Mouse (Mus musculus) forebrain, embryonic 13.5 days (tissue): ENCODE measurements at regions not wholly inside any gene's neighbourhood (a gene's known extent, or its start where the extent isn't known, plus 50 kb on each side); places are given as distances from the start of the nearest gene placed in this dataset.

Experiments used
- ATAC-seq: fragments of 200-750 bp; cut with Nextera tagmentation; 2 replicates; pipeline ENCODE4 v1.8.0; 2017
- H3K27ac ChIP-seq: fragments of 300-500 bp; sonication (generic); 2 replicates; pipeline ENCODE4 v1.5.1; 2015; ENCODE audit warnings: inconsistent platforms, mild to moderate bottlenecking, moderate library complexity
- H3K27me3 ChIP-seq: fragments of 300-500 bp; sonication (generic); 2 replicates; pipeline ENCODE4 v1.6.1; 2015; ENCODE audit warnings: mild to moderate bottlenecking, inconsistent platforms
- H3K36me3 ChIP-seq: fragments of 300-500 bp; sonication (generic); 2 replicates; pipeline ENCODE4 v1.6.1; 2015; ENCODE audit warnings: mild to moderate bottlenecking, inconsistent platforms; ENCODE audit not compliant: poor library complexity, severe bottlenecking
- H3K4me1 ChIP-seq: fragments of 300-500 bp; sonication (generic); 2 replicates; pipeline ENCODE4 v1.6.1; 2015; ENCODE audit warnings: inconsistent platforms
- H3K4me2 ChIP-seq: fragments of 300-500 bp; sonication (generic); 2 replicates; pipeline ENCODE4 v1.6.1; 2015; ENCODE audit warnings: inconsistent platforms, mild to moderate bottlenecking, moderate library complexity
- H3K4me3 ChIP-seq: fragments of 300-500 bp; sonication (generic); 2 replicates; pipeline ENCODE4 v1.5.1; 2015; ENCODE audit warnings: mild to moderate bottlenecking, inconsistent platforms
- H3K9ac ChIP-seq: fragments of 300-500 bp; sonication (generic); 2 replicates; pipeline ENCODE4 v1.6.1; 2015; ENCODE audit warnings: mild to moderate bottlenecking, inconsistent platforms
- H3K9me3 ChIP-seq: fragments of 300-500 bp; sonication (generic); replicated peaks from 2 replicates; pipeline ENCODE4 v1.6.1; 2016; ENCODE audit warnings: inconsistent platforms
- WGBS: fragments of 180-500 bp; shearing (Covaris S2); methylation state at CpG from one replicate; pipeline ENCODE4 v1.1.7; 2015; 5-methylcytosine and 5-hydroxymethylcytosine counted together

DNA sequence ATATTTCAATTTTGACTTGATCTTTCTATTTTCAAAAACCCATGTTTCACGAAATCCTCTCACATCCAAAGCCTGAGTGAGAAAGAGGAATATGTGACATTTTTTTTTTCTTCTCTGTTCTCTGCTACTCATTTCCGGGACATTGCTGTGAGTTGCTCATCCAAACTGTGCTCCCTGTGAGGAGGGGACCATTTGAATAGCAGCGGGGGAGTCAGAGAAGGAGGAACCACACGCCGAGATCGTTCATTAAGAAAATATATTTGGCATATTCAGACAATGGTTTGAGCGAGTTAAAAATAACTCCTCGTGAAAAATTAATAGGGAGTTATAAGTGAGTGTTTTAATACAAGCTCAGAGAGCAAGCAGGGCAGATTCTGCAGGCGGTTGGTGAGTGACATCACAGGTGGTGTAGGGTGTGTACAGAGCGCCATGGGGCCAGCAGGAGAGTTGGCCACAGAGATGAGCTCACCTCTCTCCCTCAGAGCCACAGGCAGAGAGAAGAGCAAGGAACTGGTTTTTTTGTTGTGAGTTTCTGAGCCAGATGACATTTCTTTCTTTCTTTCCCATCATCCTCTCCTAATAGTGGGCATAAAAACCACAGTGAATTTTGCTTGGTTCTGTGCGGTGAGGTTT is 54.4 kb upstream of the Calcoco1 start:
- Histone ChIP-seq H3K36me3 (no peaks in the 10 kb centered on the region), H3K4me3 (no peak overlapping the region), H3K27me3 (peaks cover 12% of the 10 kb centered on the region), H3K4me2 (no peak overlapping the region), H3K27ac (no peak overlapping the region), H3K4me1 (no peaks in the 10 kb centered on the region), H3K9me3 (no peaks in the 10 kb centered on the region), H3K9ac (no peak overlapping the region)
- ATAC-seq, result no peak
- 51% methylated on average over 11 of the region's 11 CpGs for WGBS

- Histone ChIP-seq H3K4me1 (0 out of 2 replicates have a peak, but pooled peaks cover 2% of the 10 kb centered on the region), H3K36me3 (no peaks in the 10 kb centered on the region), H3K4me2 (no peak overlapping the region), H3K4me3 (no peak overlapping the region), H3K9ac (no peak overlapping the region), H3K9me3 (no peaks in the 10 kb centered on the region), H3K27me3 (no peaks in the 10 kb centered on the region; the same call in 1 of the 2 replicates), H3K27ac (no peak overlapping the region)
- WGBS, result 79% methylated on average over 6 of the region's 6 CpGs
- no peak for ATAC-seq
Observed at GRCm38 (mm10) chr15:102780626-102781025, 58.6 kb upstream of the Calcoco1 start.

- Histone ChIP-seq H3K27ac (no peak overlapping the region), H3K27me3 (no peaks in the 10 kb centered on the region; the same call in 1 of the 2 replicates)
Observed at GRCm38 (mm10) chr15:102782988-102783799, 61.2 kb upstream of the Calcoco1 start.

GRCm38 (mm10) chr15:102785055-102785820 is 63.3 kb upstream of the Calcoco1 start:
- Histone ChIP-seq H3K27me3 (no peaks in the 10 kb centered on the region; the same call in 1 of the 2 replicates), H3K36me3 (no peaks in the 10 kb centered on the region), H3K4me2 (no peak overlapping the region), H3K4me3 (no peak overlapping the region), H3K4me1 (peaks cover 19% of the 10 kb centered on the region), H3K9ac (no peak overlapping the region), H3K9me3 (no peaks in the 10 kb centered on the region), H3K27ac (no peak overlapping the region)
- WGBS, result 37% methylated on average over 10 of the region's 10 CpGs
- ATAC-seq, result no peak

More at GRCm38 (mm10) chr15:102782988-102783799, 61.2 kb upstream of the Calcoco1 start:
- H3K9ac ChIP-seq, result no peak overlapping the region
- H3K4me2 ChIP-seq, result no peak overlapping the region
- ATAC-seq, result no peak
- no peaks in the 10 kb centered on the region for H3K36me3 ChIP-seq
- WGBS, result 57% methylated on average over 9 of the region's 9 CpGs
- H3K9me3 ChIP-seq, result no peaks in the 10 kb centered on the region
- H3K4me1 ChIP-seq, result 0 out of 2 replicates have a peak, but pooled peaks cover 2% of the 10 kb centered on the region
- H3K4me3 ChIP-seq, result no peak overlapping the region

GRCm38 (mm10) chr15:102788846-102789518 is 67.0 kb upstream of the Calcoco1 start:
- H3K9ac ChIP-seq, result peak overlapping the region; percentile 41; the same call in 1 of the 2 replicates
- H3K4me3 ChIP-seq, result peak overlapping the region; percentile 19

GRCm38 (mm10) chr15:102797020-102797618 is 75.1 kb upstream of the Calcoco1 start:
- ATAC-seq, result 0 out of 2 replicates have a peak, but pooled peaks have one; percentile 33
- Histone ChIP-seq H3K4me1 (peaks cover 10% of the 10 kb centered on the region; the same call in 1 of the 2 replicates), H3K27me3 (no peaks in the 10 kb centered on the region), H3K9me3 (no peaks in the 10 kb centered on the region), H3K27ac (peak overlapping the region; percentile 75), H3K4me3 (no peak overlapping the region), H3K9ac (no peak overlapping the region), H3K36me3 (no peaks in the 10 kb centered on the region), H3K4me2 (no peak overlapping the region)
- 49% methylated on average over 5 of the region's 5 CpGs for WGBS

More at GRCm38 (mm10) chr15:102788846-102789518, 67.0 kb upstream of the Calcoco1 start:
- Histone ChIP-seq H3K27ac (peak overlapping the region; percentile 94), H3K36me3 (no peaks in the 10 kb centered on the region), H3K9me3 (no peaks in the 10 kb centered on the region), H3K4me2 (peak overlapping the region; percentile 44), H3K27me3 (no peaks in the 10 kb centered on the region; the same call in 1 of the 2 replicates), H3K4me1 (peaks cover 17% of the 10 kb centered on the region)
- ATAC-seq, result peak; percentile 96
- 15% methylated on average over 7 of the region's 7 CpGs for WGBS

GRCm38 (mm10) chr15:102800049-102800448 is 78.1 kb upstream of the Calcoco1 start:
- WGBS, result 83% methylated on average over 4 of the region's 4 CpGs
- H3K27ac ChIP-seq, result no peak overlapping the region

GRCm38 (mm10) chr15:102802265-102802813 is 80.4 kb upstream of the Calcoco1 start:
- no peak for ATAC-seq
- 71% methylated on average over 8 of the region's 8 CpGs for WGBS
- Histone ChIP-seq H3K9me3 (no peaks in the 10 kb centered on the region), H3K9ac (no peak overlapping the region), H3K27ac (no peak overlapping the region), H3K27me3 (0 out of 2 replicates have a peak, but pooled peaks cover 4% of the 10 kb centered on the region), H3K36me3 (no peaks in the 10 kb centered on the region), H3K4me2 (no peak overlapping the region), H3K4me3 (no peak overlapping the region), H3K4me1 (peaks cover 7% of the 10 kb centered on the region; the same call in 1 of the 2 replicates)

More at GRCm38 (mm10) chr15:102800049-102800448, 78.1 kb upstream of the Calcoco1 start:
- no peak for ATAC-seq
- Histone ChIP-seq H3K36me3 (no peaks in the 10 kb centered on the region), H3K4me2 (no peak overlapping the region), H3K27me3 (no peaks in the 10 kb centered on the region), H3K4me3 (no peak overlapping the region), H3K9ac (no peak overlapping the region), H3K4me1 (peaks cover 10% of the 10 kb centered on the region; the same call in 1 of the 2 replicates), H3K9me3 (no peaks in the 10 kb centered on the region)

- Histone ChIP-seq H3K9ac (no peak overlapping the region), H3K4me1 (no peaks in the 10 kb centered on the region), H3K27me3 (0 out of 2 replicates have a peak, but pooled peaks cover 4% of the 10 kb centered on the region), H3K36me3 (no peaks in the 10 kb centered on the region), H3K4me3 (no peak overlapping the region), H3K9me3 (no peaks in the 10 kb centered on the region), H3K27ac (no peak overlapping the region), H3K4me2 (no peak overlapping the region)
- WGBS, result 52% methylated on average over 3 of the region's 3 CpGs
- peak; percentile 62; the same call in 1 of the 2 replicates for ATAC-seq
Observed at GRCm38 (mm10) chr15:102807353-102807752, 85.4 kb upstream of the Calcoco1 start.

- H3K9ac ChIP-seq, result no peak overlapping the region
- no peak overlapping the region for H3K4me2 ChIP-seq
- no peaks in the 10 kb centered on the region for H3K27me3 ChIP-seq
- H3K36me3 ChIP-seq, result no peaks in the 10 kb centered on the region
- no peaks in the 10 kb centered on the region; the same call in 1 of the 2 replicates for H3K4me1 ChIP-seq
- no peak overlapping the region for H3K4me3 ChIP-seq
- WGBS, result 81% methylated on average over 12 of the region's 12 CpGs
- no peak for ATAC-seq
- no peaks in the 10 kb centered on the region for H3K9me3 ChIP-seq
- no peak overlapping the region for H3K27ac ChIP-seq
Observed at GRCm38 (mm10) chr15:102819181-102819580, 97.2 kb upstream of the Calcoco1 start.

DNA sequence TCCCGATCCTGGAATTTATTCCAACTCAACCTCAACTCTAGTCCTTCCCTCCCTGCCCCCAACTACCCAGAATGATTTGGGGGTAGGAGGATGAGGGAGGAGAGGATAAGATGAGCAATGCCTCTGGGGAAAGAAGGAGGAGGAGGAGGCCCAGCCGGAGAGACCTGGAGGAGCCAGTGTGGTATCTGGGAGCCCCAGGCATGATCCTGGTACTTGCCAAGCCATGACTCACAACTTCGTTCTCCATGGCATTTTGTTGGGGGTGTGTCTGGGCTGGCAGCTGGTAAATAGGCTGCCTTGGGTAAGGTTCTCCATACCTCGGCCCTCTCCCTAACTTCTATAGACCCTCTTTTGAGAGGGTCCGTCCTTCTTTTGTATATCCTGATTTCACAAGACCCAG is 81.2 kb upstream of the Hoxc13 start:
- Histone ChIP-seq H3K4me2 (no peak overlapping the region), H3K4me3 (no peak overlapping the region), H3K36me3 (no peaks in the 10 kb centered on the region), H3K27ac (no peak overlapping the region), H3K9me3 (no peaks in the 10 kb centered on the region), H3K9ac (no peak overlapping the region), H3K27me3 (0 out of 2 replicates have a peak, but pooled peaks cover 5% of the 10 kb centered on the region), H3K4me1 (no peaks in the 10 kb centered on the region)
- ATAC-seq, result no peak
- 89% methylated on average over 5 of the region's 5 CpGs for whole genome bisulfite sequencing
